Mouse (Mus musculus) limb, embryonic 13.5 days (tissue): ENCODE data around the gene Zfyve16. TPM values are rescaled to one million over a fixed set of nuclear protein-coding genes. Genes with fewer than 3 reads are reported as not detected.

ENCODE experiments used
- ATAC-seq: fragments of 200-750 bp; cut with Nextera tagmentation; 2 replicates; pipeline ENCODE4 v1.8.0; 2017; ENCODE audit warnings: low read depth, moderate number of reproducible peaks, moderate TSS enrichment; ENCODE audit not compliant: low FRiP score
- H3K27ac ChIP-seq: fragments of 300-500 bp; sonication (generic); 2 replicates; pipeline ENCODE4 v1.5.1; 2015; ENCODE audit warnings: inconsistent platforms, mild to moderate bottlenecking, moderate library complexity
- H3K27me3 ChIP-seq: fragments of 300-500 bp; sonication (generic); 2 replicates; pipeline ENCODE4 v1.6.1; 2015; ENCODE audit warnings: mild to moderate bottlenecking, inconsistent platforms
- H3K36me3 ChIP-seq: fragments of 300-500 bp; sonication (generic); 2 replicates; pipeline ENCODE4 v1.6.1; 2015; ENCODE audit warnings: inconsistent platforms, mild to moderate bottlenecking, moderate library complexity
- H3K4me1 ChIP-seq: fragments of 300-500 bp; sonication (generic); 2 replicates; pipeline ENCODE4 v1.6.1; 2015; ENCODE audit warnings: inconsistent platforms
- H3K4me2 ChIP-seq: fragments of 300-500 bp; sonication (generic); replicated peaks from 2 replicates; pipeline ENCODE4 v1.6.1; 2015; ENCODE audit warnings: inconsistent platforms, mild to moderate bottlenecking, moderate library complexity
- H3K4me3 ChIP-seq: fragments of 300-500 bp; sonication (generic); 2 replicates; pipeline ENCODE4 v1.5.1; 2015; ENCODE audit warnings: moderate library complexity, mild to moderate bottlenecking, inconsistent platforms
- H3K9ac ChIP-seq: fragments of 300-500 bp; sonication (generic); 2 replicates; pipeline ENCODE4 v1.6.1; 2015; ENCODE audit warnings: mild to moderate bottlenecking, inconsistent platforms
- H3K9me3 ChIP-seq: fragments of 300-500 bp; sonication (generic); 2 replicates; pipeline ENCODE4 v1.6.1; 2016; ENCODE audit warnings: inconsistent platforms
- WGBS: fragments of 180-500 bp; shearing (Covaris S2); methylation state at CpG from one replicate; pipeline ENCODE4 v1.1.7; 2015; 5-methylcytosine and 5-hydroxymethylcytosine counted together
- polyA plus RNA-seq: library from polyadenylated mRNA; unstranded; fragments of >200 nt; fragmentation: Nextera tagmentation; extraction: Ambion mirVana; gene quantifications from 2 replicates; pipeline ENCODE4 v1.2.1, GENCODE M21; 2015

The Zfyve16 gene
- polyA plus RNA-seq, 1 experiment from 2014 or later = 13.7 TPM

DNA sequence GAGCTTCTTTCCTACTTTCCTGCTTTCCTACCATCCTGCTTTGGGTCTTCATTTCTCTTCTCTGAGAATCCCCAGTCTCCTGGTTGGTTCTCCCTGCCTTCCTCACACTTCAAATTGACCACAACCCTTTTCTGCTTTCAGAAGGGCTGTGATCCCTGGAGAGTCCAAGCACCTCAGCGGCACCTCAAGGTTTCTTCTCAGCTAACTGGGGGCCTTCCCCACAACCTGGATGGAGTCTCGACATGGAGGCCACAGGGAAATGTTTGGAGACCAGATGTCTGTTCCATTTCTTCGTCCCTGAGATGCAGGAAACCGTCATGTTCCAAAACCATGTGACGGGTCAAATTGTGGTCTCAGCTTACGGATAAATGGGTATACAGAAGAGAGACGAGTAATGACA, 83.8 kb downstream of the Zfyve16 start:
- WGBS = 86% methylated on average over 7 of the region's 7 CpGs
- no peak for ATAC-seq
- no peak overlapping the region for H3K4me2 ChIP-seq
- H3K36me3 ChIP-seq = no peaks in the 10 kb centered on the region
- no peaks in the 10 kb centered on the region for H3K27me3 ChIP-seq
- no peaks in the 10 kb centered on the region for H3K4me1 ChIP-seq
- no peak overlapping the region for H3K27ac ChIP-seq
- H3K4me3 ChIP-seq = no peak overlapping the region
- H3K9me3 ChIP-seq = no peaks in the 10 kb centered on the region
- H3K9ac ChIP-seq = no peak overlapping the region

DNA sequence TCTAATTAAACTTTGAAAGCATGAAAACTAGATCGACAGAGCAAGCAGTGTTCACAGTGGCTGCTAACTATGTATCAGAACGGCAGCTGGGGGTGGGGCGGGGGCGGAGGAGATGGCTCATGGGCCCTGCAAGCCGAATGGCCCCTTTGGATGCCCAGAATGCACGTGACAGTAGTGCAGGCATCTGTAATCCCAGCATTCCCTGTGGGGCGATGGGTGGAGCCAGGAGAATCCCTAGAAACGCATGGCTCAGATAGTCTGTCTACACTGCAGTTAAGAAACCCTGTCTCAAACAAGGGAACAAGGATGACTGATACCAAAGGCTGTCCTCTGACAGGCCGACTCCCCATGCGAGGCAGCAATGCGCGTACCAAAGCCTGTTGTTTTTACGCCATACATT, 90.4 kb downstream of the Zfyve16 start:
- H3K36me3 ChIP-seq = no peaks in the 10 kb centered on the region
- no peak overlapping the region for H3K9ac ChIP-seq
- H3K27me3 ChIP-seq = no peaks in the 10 kb centered on the region
- H3K4me3 ChIP-seq = no peak overlapping the region
- no peak overlapping the region for H3K27ac ChIP-seq
- no peak for ATAC-seq
- H3K4me1 ChIP-seq = no peaks in the 10 kb centered on the region
- 76% methylated on average over 13 of the region's 13 CpGs for WGBS
- no peak overlapping the region for H3K4me2 ChIP-seq
- no peaks in the 10 kb centered on the region for H3K9me3 ChIP-seq

DNA sequence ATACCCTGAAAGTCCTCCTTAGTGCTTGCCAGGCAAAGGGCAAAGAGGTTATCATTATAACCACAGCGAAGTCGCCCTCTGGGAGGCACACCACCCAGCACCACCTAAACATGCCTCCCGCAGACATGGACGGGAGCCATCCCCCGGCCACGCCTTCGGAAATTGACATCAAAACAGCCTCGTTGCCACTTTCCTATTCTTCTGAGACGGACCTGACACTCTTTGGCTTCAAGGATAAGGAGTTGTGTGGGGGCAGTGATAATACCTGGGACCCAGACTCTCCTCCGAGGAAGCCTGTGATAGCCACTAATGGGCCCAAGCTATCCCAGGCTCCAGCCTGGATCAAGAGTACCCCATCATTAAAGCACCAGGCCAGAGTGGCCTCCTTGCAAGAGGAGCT, 92.0 kb downstream of the Zfyve16 start:
- Histone ChIP-seq H3K27ac (no peak overlapping the region), H3K27me3 (no peaks in the 10 kb centered on the region), H3K4me2 (no peak overlapping the region), H3K4me3 (no peak overlapping the region), H3K9ac (no peak overlapping the region), H3K9me3 (no peaks in the 10 kb centered on the region), H3K4me1 (no peaks in the 10 kb centered on the region), H3K36me3 (no peaks in the 10 kb centered on the region)
- WGBS = 90% methylated on average over 10 of the region's 10 CpGs
- ATAC-seq = no peak

Other genes with a start within 250 kb of the Zfyve16 start
- gene Gm20379, start 224.9 kb downstream of the Zfyve16 start, polyA plus RNA-seq = 1.5 and 2.0 TPM in 2 replicates
- 16.1 and 16.9 TPM in 2 replicates for gene Dhfr, start 176.1 kb downstream of the Zfyve16 start, polyA plus RNA-seq
- gene Msh3, start 175.9 kb downstream of the Zfyve16 start, polyA plus RNA-seq = 31.9 and 32.2 TPM in 2 replicates
- gene Ankrd34b, start 105.0 kb downstream of the Zfyve16 start, polyA plus RNA-seq = 0.09 and 0.13 TPM in 2 replicates
- gene Fam151b, start 46.9 kb downstream of the Zfyve16 start, polyA plus RNA-seq = 0.36 and 0.37 TPM in 2 replicates
- not detected in 2 replicates for gene Spz1, start 45.3 kb upstream of the Zfyve16 start, polyA plus RNA-seq
- gene Serinc5, start 80.2 kb upstream of the Zfyve16 start, polyA plus RNA-seq = 7.8 and 10.5 TPM in 2 replicates